Mouse (Mus musculus) neural tube, postnatal 0 days (tissue): ENCODE measurements around the gene Olfr1057. TPM values are rescaled to one million over a fixed set of nuclear protein-coding genes. Genes with fewer than 3 reads are reported as not detected.

ENCODE experiments used
- polyA plus RNA-seq: library from polyadenylated mRNA; unstranded; fragments of >200 nt; fragmentation: Nextera tagmentation; extraction: Ambion mirVana; gene quantifications from 2 replicates; pipeline ENCODE4 v1.2.1, GENCODE M21; 2015

The Olfr1057 gene
- polyA plus RNA-seq: not detected in 2 replicates

GRCm38 (mm10) chr2:86378293-86378692 lies at the start of gene Olfr1057:
Gene Olfr1057 (minus strand): TSS chr2:86378393.

GRCm38 (mm10) chr2:86426649-86427048 lies 48.5 kb upstream of the Olfr1057 start, which contains the start of gene Olfr1062:
Gene Olfr1062 (minus strand): TSS chr2:86426749.

GRCm38 (mm10) chr2:86413950-86414349 lies 35.8 kb upstream of the Olfr1057 start, which contains the start of gene Olfr1061:
Gene Olfr1061 (minus strand): TSS chr2:86414050.

GRCm38 (mm10) chr2:86388461-86388860 lies 10.3 kb upstream of the Olfr1057 start, which contains the start of gene Olfr1058:
Gene Olfr1058 (minus strand): TSS chr2:86388561.

GRCm38 (mm10) chr2:86362369-86362768 lies 15.8 kb downstream of the Olfr1057 start, which contains the start of gene Olfr1056:
Gene Olfr1056 (minus strand): TSS chr2:86362469.

GRCm38 (mm10) chr2:86350184-86350583 lies 28.0 kb downstream of the Olfr1057 start, which contains the start of gene Olfr1055:
Gene Olfr1055 (minus strand): TSS chr2:86350284.

GRCm38 (mm10) chr2:86335333-86335732 lies 42.9 kb downstream of the Olfr1057 start, which contains the start of gene Olfr1054:
Gene Olfr1054 (minus strand): TSS chr2:86335433.

Other genes starting within 250 kb of the Olfr1057 start
- not detected in 2 replicates for gene Olfr1039, start 242.5 kb downstream of the Olfr1057 start, polyA plus RNA-seq
- gene Olfr1040, start 231.7 kb downstream of the Olfr1057 start, polyA plus RNA-seq: not detected in 2 replicates
- not detected in 2 replicates for gene Olfr1042, start 216.6 kb downstream of the Olfr1057 start, polyA plus RNA-seq
- not detected in 2 replicates for gene Olfr1043, start 210.9 kb downstream of the Olfr1057 start, polyA plus RNA-seq
- gene Olfr1044, start 200.6 kb downstream of the Olfr1057 start, polyA plus RNA-seq: not detected in 2 replicates
- gene Olfr52, start 192.7 kb downstream of the Olfr1057 start, polyA plus RNA-seq: not detected in 2 replicates
- not detected in 2 replicates for gene Olfr1045, start 175.4 kb downstream of the Olfr1057 start, polyA plus RNA-seq
- gene Olfr1046, start 159.1 kb downstream of the Olfr1057 start, polyA plus RNA-seq: not detected in 2 replicates
- not detected in 2 replicates for gene Olfr1047, start 147.0 kb downstream of the Olfr1057 start, polyA plus RNA-seq
- not detected in 2 replicates for gene Olfr1048, start 138.1 kb downstream of the Olfr1057 start, polyA plus RNA-seq
- not detected in 2 replicates for gene Olfr1049, start 120.1 kb downstream of the Olfr1057 start, polyA plus RNA-seq
- not detected in 2 replicates for gene Olfr1051, start 99.3 kb downstream of the Olfr1057 start, polyA plus RNA-seq
- not detected in 2 replicates for gene Olfr1052, start 85.9 kb downstream of the Olfr1057 start, polyA plus RNA-seq
- not detected in 2 replicates for gene Olfr1053, start 63.1 kb downstream of the Olfr1057 start, polyA plus RNA-seq
- not detected in 2 replicates for gene Olfr1054, start 43.0 kb downstream of the Olfr1057 start, polyA plus RNA-seq
- not detected in 2 replicates for gene Olfr1055, start 28.1 kb downstream of the Olfr1057 start, polyA plus RNA-seq
- gene Olfr1056, start 15.9 kb downstream of the Olfr1057 start, polyA plus RNA-seq: not detected in 2 replicates
- gene Olfr1058, start 10.2 kb upstream of the Olfr1057 start, polyA plus RNA-seq: not detected in 2 replicates
- gene Olfr1061, start 35.7 kb upstream of the Olfr1057 start, polyA plus RNA-seq: not detected in 2 replicates
- not detected in 2 replicates for gene Olfr1062, start 48.4 kb upstream of the Olfr1057 start, polyA plus RNA-seq
- gene Olfr1065, start 72.2 kb upstream of the Olfr1057 start, polyA plus RNA-seq: not detected in 2 replicates
- gene Olfr1066, start 77.9 kb upstream of the Olfr1057 start, polyA plus RNA-seq: not detected in 2 replicates
- not detected in 2 replicates for gene Olfr228, start 109.0 kb upstream of the Olfr1057 start, polyA plus RNA-seq
- gene Olfr1076, start 130.1 kb upstream of the Olfr1057 start, polyA plus RNA-seq: not detected in 2 replicates
- not detected in 2 replicates for gene Olfr1079, start 164.1 kb upstream of the Olfr1057 start, polyA plus RNA-seq
- not detected in 2 replicates for gene Olfr1080, start 179.8 kb upstream of the Olfr1057 start, polyA plus RNA-seq
- gene Olfr1082, start 220.6 kb upstream of the Olfr1057 start, polyA plus RNA-seq: not detected in 2 replicates